Mouse (Mus musculus) cerebellum, adult 2 months (tissue): ENCODE measurements at regions not wholly inside any gene's neighbourhood (a gene's known extent, or its start where the extent isn't known, plus 50 kb on each side); places are given as distances from the start of the nearest gene placed in this dataset.

Experiments used
- DNase-seq, 2 experiments: peaks; one replicate each; pipeline ENCODE4 v3.0.0; 2021
- H3K27ac ChIP-seq: fragments of 200-500 bp; 2 replicates; pipeline ENCODE4 v1.5.1; 2012; ENCODE audit warnings: low read length, control low read depth, inconsistent platforms; ENCODE audit not compliant: insufficient read depth
- H3K27me3 ChIP-seq: fragments of 200-500 bp; 2 replicates; pipeline ENCODE4 v1.6.1; 2012; ENCODE audit warnings: inconsistent platforms, mild to moderate bottlenecking, low read length, moderate library complexity; ENCODE audit not compliant: control insufficient read depth, insufficient read depth
- H3K4me1 ChIP-seq: fragments of 200-500 bp; 2 replicates; pipeline ENCODE4 v1.6.1; 2011; ENCODE audit warnings: low read length; ENCODE audit not compliant: control insufficient read depth, insufficient read depth
- H3K4me3 ChIP-seq: fragments of 200-500 bp; replicated peaks from 2 replicates; pipeline ENCODE3; 2011; ENCODE audit warnings: mild to moderate bottlenecking, low read depth, low read length, control low read depth; ENCODE audit not compliant: insufficient read depth
- CTCF ChIP-seq: fragments of 200-500 bp; IDR thresholded peaks from 2 replicates; pipeline ENCODE4 v1.5.1; 2011; ENCODE audit warnings: low read depth, mild to moderate bottlenecking, control low read depth, low read length, moderate library complexity, borderline replicate concordance; ENCODE audit not compliant: insufficient read depth
- POLR2A ChIP-seq: fragments of 200-500 bp; IDR thresholded peaks from 2 replicates; pipeline ENCODE4 v1.6.1; 2011; ENCODE audit warnings: low read length, control low read depth, borderline replicate concordance; ENCODE audit not compliant: insufficient read depth
- whole genome bisulfite sequencing: fragments of 180-500 bp; shearing (Covaris S2); methylation state at CpG from one replicate; pipeline ENCODE4 v1.1.7; 2018; 5-methylcytosine and 5-hydroxymethylcytosine counted together

GRCm38 (mm10) chr6:117577539-117578521, 263.1 kb upstream of the Zfp637 start:
- H3K27me3 ChIP-seq: no peaks in the 10 kb centered on the region
- no peaks in the 10 kb centered on the region for H3K4me1 ChIP-seq
- no peak for DNase-seq
- no peak overlapping the region for H3K27ac ChIP-seq
- TF ChIP-seq CTCF (no peak), POLR2A (no peak)
- WGBS: 54% methylated on average over 10 of the region's 10 CpGs
- no peak overlapping the region for H3K4me3 ChIP-seq

- TF ChIP-seq CTCF: no peak
- TF ChIP-seq POLR2A: no peak
- 59% methylated on average over 2 of the region's 2 CpGs for WGBS
- no peak overlapping the region for H3K27ac ChIP-seq
- no peaks in the 10 kb centered on the region for H3K27me3 ChIP-seq
- no peaks in the 10 kb centered on the region for H3K4me1 ChIP-seq
- no peak for DNase-seq
- no peak overlapping the region for H3K4me3 ChIP-seq
These were observed 260.0 kb upstream of the Zfp637 start for GRCm38 (mm10) chr6:117580951-117581350.

GRCm38 (mm10) chr6:117583121-117583520, 257.9 kb upstream of the Zfp637 start:
- 84% methylated on average over 11 of the region's 11 CpGs for WGBS
- H3K4me3 ChIP-seq: no peak overlapping the region
- TF ChIP-seq CTCF: no peak
- TF ChIP-seq POLR2A: no peak

DNA sequence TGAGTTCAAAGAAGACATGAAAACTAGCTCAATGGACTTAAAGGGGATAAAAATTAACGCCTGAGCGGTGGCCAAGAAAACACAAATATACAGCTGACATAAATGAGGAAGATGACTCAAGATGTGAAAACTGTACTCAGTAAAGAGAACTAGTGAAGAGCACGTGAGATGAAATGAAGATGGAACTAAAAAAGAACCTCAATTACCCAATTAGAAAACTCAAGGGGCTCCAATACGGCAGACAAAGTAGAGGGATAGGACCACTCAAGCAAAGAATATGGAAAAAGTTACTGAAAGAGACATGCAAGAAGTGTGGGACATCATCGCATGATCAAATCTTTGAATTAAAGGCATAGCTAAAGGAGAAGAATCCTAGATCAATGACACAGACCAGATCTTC, 256.4 kb upstream of the Zfp637 start:
- WGBS: 95% methylated on average over 5 of the region's 5 CpGs

More at GRCm38 (mm10) chr6:117583121-117583520, 257.9 kb upstream of the Zfp637 start:
- no peak overlapping the region for H3K27ac ChIP-seq
- no peaks in the 10 kb centered on the region for H3K4me1 ChIP-seq
- no peaks in the 10 kb centered on the region for H3K27me3 ChIP-seq
- no peak for DNase-seq

GRCm38 (mm10) chr6:117596166-117596840, 244.7 kb upstream of the Zfp637 start:
- 80% methylated on average over 8 of the region's 8 CpGs for WGBS
- Histone ChIP-seq H3K27ac (no peak overlapping the region), H3K4me3 (no peak overlapping the region), H3K4me1 (no peaks in the 10 kb centered on the region), H3K27me3 (no peaks in the 10 kb centered on the region)
- TF ChIP-seq POLR2A (no peak), CTCF (no peak)
- DNase-seq: no peak

More for the DNA sequence above, 256.4 kb upstream of the Zfp637 start:
- H3K4me1 ChIP-seq: no peaks in the 10 kb centered on the region
- no peak for DNase-seq
- H3K4me3 ChIP-seq: no peak overlapping the region
- TF ChIP-seq CTCF (no peak), POLR2A (no peak)
- H3K27ac ChIP-seq: no peak overlapping the region
- no peaks in the 10 kb centered on the region for H3K27me3 ChIP-seq

DNA sequence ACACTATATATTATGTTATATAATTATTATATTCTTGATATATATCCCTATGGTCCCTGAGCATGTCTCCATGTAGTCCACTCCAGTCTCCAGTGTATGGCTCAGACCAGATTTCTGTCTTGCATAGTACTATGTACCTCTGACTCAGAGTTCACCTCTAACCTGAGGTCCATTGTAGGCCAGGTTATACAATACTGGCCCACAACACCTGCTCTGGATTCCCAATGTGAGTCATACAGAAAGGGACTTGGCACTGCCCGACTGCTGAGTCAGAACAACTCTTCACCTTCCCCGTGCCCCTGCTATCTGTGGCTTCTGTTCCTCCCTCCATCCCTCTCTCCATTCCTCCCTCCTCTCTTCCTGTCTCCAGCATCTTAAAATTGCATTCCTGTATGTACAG, 236.1 kb upstream of the Zfp637 start:
- 76% methylated on average over 2 of the region's 2 CpGs for WGBS
- TF ChIP-seq CTCF (no peak), POLR2A (no peak)
- Histone ChIP-seq H3K4me3 (no peak overlapping the region), H3K27me3 (no peaks in the 10 kb centered on the region), H3K27ac (no peak overlapping the region), H3K4me1 (no peaks in the 10 kb centered on the region)
- DNase-seq: no peak

DNA sequence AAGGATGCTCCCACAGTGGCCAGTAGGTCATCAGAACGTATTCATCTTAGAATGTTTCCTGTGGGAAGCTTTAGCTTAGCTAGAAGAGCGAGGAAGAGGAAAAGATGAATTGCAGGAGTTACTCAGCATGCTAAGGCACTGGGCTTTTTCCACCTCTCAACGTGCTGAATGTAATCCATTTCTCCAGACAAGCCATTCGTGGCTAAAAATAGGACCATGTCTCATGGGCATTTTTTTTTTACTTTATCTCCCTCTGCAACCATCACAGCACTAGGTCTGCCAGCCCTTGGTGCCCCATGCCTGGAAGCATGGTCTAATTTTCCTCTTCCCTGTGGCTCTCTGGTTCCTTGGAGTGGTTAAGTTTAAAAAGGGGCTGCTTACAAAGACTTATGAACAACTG, 235.3 kb upstream of the Zfp637 start:
- no peaks in the 10 kb centered on the region for H3K27me3 ChIP-seq
- 57% methylated on average over 4 of the region's 4 CpGs for WGBS
- no peak for DNase-seq
- H3K4me3 ChIP-seq: no peak overlapping the region
- TF ChIP-seq CTCF (no peak), POLR2A (no peak)
- no peak overlapping the region for H3K27ac ChIP-seq
- no peaks in the 10 kb centered on the region for H3K4me1 ChIP-seq

GRCm38 (mm10) chr6:117606211-117606610, 234.8 kb upstream of the Zfp637 start:
- no peaks in the 10 kb centered on the region for H3K27me3 ChIP-seq
- TF ChIP-seq CTCF: no peak
- TF ChIP-seq POLR2A: no peak
- no peaks in the 10 kb centered on the region for H3K4me1 ChIP-seq
- 86% methylated on average over 6 of the region's 6 CpGs for WGBS
- no peak overlapping the region for H3K4me3 ChIP-seq
- DNase-seq: no peak
- H3K27ac ChIP-seq: no peak overlapping the region
